Mouse (Mus musculus) kidney, adult 2 months (tissue): ENCODE measurements around the gene Tubgcp3. TPM values are rescaled to one million over a fixed set of nuclear protein-coding genes. Genes with fewer than 3 reads are reported as not detected.
A peak's percentile ranks its signal among the peaks of the same experiment; 100 is the strongest.
"Not testable (repeated sequence)": the region's sequence is repeated elsewhere in the genome, so short reads cannot be mapped to it uniquely, and the experiment has no call there.

Source experiments
- DNase-seq: peaks from one replicate; pipeline ENCODE4 v3.0.0; 2021
- H3K27ac ChIP-seq: fragments of 200-500 bp; 2 replicates; pipeline ENCODE4 v1.5.1; 2012; ENCODE audit warnings: low read depth, low read length, control low read depth, inconsistent platforms; ENCODE audit not compliant: insufficient read depth
- H3K27me3 ChIP-seq: fragments of 200-500 bp; replicated peaks from 2 replicates; pipeline ENCODE4 v1.6.1; 2012; ENCODE audit warnings: mild to moderate bottlenecking, moderate library complexity, low read length, inconsistent platforms; ENCODE audit not compliant: control insufficient read depth, insufficient read depth
- H3K36me3 ChIP-seq: fragments of 200-500 bp; 2 replicates; pipeline ENCODE4 v1.6.1; 2012; ENCODE audit warnings: mild to moderate bottlenecking, moderate library complexity, low read length, inconsistent platforms; ENCODE audit not compliant: control insufficient read depth, insufficient read depth
- H3K4me1 ChIP-seq: fragments of 200-500 bp; 2 replicates; pipeline ENCODE4 v1.6.1; 2011; ENCODE audit warnings: low read length; ENCODE audit not compliant: control insufficient read depth, insufficient read depth
- H3K4me3 ChIP-seq: fragments of 200-500 bp; 2 replicates; pipeline ENCODE4 v1.5.1; 2011; ENCODE audit warnings: mild to moderate bottlenecking, low read depth, low read length, control low read depth; ENCODE audit not compliant: insufficient read depth
- CTCF ChIP-seq: fragments of 200-500 bp; conservative IDR thresholded peaks from 2 replicates; pipeline ENCODE4 v1.5.1; 2011; ENCODE audit warnings: low read depth, mild to moderate bottlenecking, control low read depth, low read length, moderate library complexity, mixed read lengths; ENCODE audit not compliant: insufficient read depth, insufficient read length
- POLR2A ChIP-seq: fragments of 200-500 bp; IDR thresholded peaks from one replicate; pipeline ENCODE4 v1.6.1; 2011; ENCODE audit warnings: low read depth, low read length, control low read depth
- WGBS: fragments of 180-500 bp; shearing (Covaris S2); methylation state at CpG from one replicate; pipeline ENCODE4 v1.1.7; 2018; 5-methylcytosine and 5-hydroxymethylcytosine counted together
- polyA plus RNA-seq: library from polyadenylated mRNA; depleted of rRNA; stranded (reverse); fragments of >200 nt; gene quantifications from 2 replicates; pipeline ENCODE4 v1.2.3, GENCODE M21; 2012

The Tubgcp3 gene
- polyA plus RNA-seq, 1 experiment, result 28.4 TPM

DNA sequence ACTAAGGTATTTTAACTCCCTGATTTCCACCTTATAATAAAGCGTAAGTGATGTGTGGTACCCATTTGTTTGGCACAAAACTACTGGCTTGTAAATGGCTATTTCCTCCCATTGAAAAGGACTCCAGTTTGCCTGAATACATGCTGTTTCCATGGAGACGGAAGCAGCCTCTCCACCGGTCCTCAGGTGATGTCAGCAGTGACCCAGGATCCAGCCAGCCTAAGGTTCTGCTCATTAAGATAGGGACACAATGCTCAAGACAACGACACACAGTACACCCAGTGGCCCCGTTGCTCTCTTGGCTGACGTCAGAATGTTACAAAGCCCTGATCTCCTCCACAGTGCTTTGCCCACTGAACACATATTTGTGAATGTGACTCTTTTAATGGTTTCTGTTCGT is 16.8 kb upstream of the Tubgcp3 start:
- H3K27me3 ChIP-seq, result no peaks in the 10 kb centered on the region
- WGBS, result 60% methylated on average over 7 of the region's 7 CpGs
- no peak overlapping the region for H3K27ac ChIP-seq
- H3K36me3 ChIP-seq, result no peaks in the 10 kb centered on the region
- no peaks in the 10 kb centered on the region for H3K4me1 ChIP-seq
- H3K4me3 ChIP-seq, result no peak overlapping the region
- no peak for TF ChIP-seq POLR2A
- DNase-seq, result no peak

DNA sequence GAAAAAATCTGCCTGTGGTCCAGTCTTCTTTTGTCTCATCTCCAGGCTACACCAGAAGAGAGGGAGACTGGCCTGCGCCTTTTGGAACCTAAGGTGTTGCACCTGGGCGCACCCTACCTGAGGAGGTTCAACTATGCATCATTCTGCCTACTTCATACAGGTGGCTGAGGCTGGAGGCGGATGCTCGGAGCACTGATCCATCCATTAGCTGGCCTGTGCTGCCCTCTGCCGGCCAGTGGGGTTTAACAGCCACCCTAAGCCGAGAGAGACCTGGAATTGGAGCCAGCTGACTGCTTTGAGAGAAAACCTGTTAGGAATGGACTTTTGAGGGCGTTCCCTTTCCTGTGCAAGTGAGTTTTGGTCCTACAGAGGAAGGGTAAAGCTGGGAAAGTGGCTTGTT is 5.5 kb upstream of the Tubgcp3 start:
- TF ChIP-seq POLR2A (no peak), CTCF (peak; percentile 94)
- 2% methylated on average over 7 of the region's 7 CpGs for WGBS

DNA sequence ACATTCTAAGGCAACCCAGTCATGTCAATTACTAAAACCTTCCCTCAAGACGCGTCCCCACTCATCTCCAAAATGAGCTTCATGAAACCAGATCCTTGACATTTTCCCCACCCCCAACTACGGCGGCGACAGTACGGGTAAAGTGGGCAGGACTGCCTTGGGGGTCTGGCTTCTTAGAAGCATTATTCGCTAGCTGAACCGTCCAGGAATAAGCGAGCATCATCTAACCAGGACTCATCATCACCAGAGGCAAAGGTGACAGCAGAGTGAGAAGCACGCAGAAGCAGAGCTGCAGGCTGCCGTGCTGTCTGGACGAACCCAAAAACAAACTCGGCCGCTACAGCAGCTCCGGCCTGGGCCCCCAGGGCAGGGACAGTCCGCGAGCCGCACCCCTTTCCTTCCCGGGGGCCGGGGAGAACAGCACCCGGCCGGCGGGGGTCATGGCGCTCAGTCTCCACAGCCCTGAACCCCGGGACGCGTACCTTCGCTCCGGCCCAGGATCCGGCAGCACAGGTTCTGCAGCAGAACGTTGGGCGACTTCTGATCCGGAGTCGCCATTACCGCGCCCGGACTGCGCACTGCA is 484 bp downstream of the Tubgcp3 start:
- Histone ChIP-seq H3K36me3 (no peaks in the 10 kb centered on the region), H3K4me1 (peaks cover 3% of the 10 kb centered on the region; the same call in 1 of the 2 replicates), H3K4me3 (peak overlapping the region; percentile 73), H3K27ac (0 out of 2 replicates have a peak overlapping the region, but pooled peaks have one; percentile 28), H3K27me3 (no peaks in the 10 kb centered on the region)
- TF ChIP-seq CTCF (no peak), POLR2A (no peak)
- WGBS, result 1% methylated on average over 38 of the region's 38 CpGs
- DNase-seq, result no peak

More for the DNA sequence above, 5.5 kb upstream of the Tubgcp3 start:
- no peaks in the 10 kb centered on the region for H3K4me1 ChIP-seq
- no peaks in the 10 kb centered on the region for H3K36me3 ChIP-seq
- no peak overlapping the region for H3K4me3 ChIP-seq
- no peak overlapping the region for H3K27ac ChIP-seq
- peak; percentile 84 for DNase-seq
- H3K27me3 ChIP-seq, result no peaks in the 10 kb centered on the region

DNA sequence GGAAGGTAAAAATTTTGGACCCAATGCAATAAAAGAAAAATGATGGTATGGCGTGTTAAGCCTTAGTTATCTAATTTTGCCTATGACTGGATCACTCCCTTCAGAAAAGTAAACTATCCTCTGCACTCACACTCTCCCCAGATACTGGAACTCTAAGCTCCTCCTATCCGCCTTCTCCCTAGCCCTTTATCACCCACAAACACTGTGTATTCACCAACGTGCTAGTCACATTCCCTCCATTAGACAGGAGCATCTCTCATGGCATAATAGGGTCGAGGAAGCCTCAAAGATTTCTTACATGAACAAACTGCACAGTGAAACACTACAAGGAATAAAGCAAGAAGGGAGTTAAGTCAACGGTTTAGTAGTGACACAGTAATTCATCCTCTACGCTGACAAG is 1.1 kb downstream of the Tubgcp3 start:
- TF ChIP-seq POLR2A (no peak), CTCF (no peak)
- Histone ChIP-seq H3K27me3 (no peaks in the 10 kb centered on the region), H3K4me1 (peaks cover 3% of the 10 kb centered on the region; the same call in 1 of the 2 replicates), H3K27ac (no peak overlapping the region), H3K4me3 (peak overlapping the region; percentile 9; the same call in 1 of the 2 replicates), H3K36me3 (no peaks in the 10 kb centered on the region)
- WGBS, result 28% methylated on average over 6 of the region's 6 CpGs
- DNase-seq, result no peak

DNA sequence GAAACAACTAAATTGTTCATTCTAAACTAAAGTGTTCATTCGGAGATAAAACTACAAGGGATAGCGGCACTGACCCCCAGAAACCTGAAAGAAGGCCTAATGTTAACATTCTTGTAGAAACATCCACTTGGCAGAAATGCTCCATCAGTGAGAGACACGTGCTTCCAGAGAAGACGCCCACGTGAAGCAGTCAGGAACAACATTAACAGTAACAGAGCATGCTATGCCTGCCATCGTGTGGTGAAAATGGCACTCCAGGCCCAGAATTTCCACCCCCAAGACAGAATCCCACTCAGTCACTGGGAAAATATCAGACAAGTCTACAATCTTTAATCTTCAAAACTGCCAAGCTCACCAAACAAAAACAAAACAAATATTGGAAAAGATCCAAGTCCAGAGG is 3.2 kb downstream of the Tubgcp3 start:
- H3K27me3 ChIP-seq, result no peaks in the 10 kb centered on the region
- peak; percentile 30 for DNase-seq
- H3K27ac ChIP-seq, result no peak overlapping the region
- TF ChIP-seq CTCF (no peak), POLR2A (no peak)
- H3K4me3 ChIP-seq, result no peak overlapping the region
- 86% methylated on average over 6 of the region's 6 CpGs for WGBS
- H3K4me1 ChIP-seq, result peaks cover 7% of the 10 kb centered on the region; the same call in 1 of the 2 replicates
- H3K36me3 ChIP-seq, result no peaks in the 10 kb centered on the region

DNA sequence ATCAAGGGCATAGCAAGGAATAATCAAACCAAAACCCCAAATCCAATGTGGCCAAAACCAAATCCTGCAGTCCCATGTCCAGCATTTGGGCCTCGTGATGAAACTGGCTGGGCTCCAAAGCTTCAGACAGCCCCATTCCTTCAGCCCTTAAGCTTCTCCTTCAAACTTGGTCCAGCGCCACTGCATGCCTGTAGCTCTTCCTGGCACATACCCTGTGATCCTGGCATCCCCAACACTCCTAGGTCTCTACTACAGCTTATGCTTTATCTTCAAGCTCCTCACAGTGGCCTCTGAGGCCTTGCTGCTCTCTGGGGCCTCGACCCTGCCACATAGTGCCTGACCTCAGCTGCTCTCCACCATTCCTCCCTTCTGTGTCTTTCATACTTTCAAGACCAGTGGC is 5.5 kb downstream of the Tubgcp3 start:
- not testable (repeated sequence) for H3K27ac ChIP-seq, H3K27me3 ChIP-seq, H3K4me1 ChIP-seq, H3K4me3 ChIP-seq, H3K36me3 ChIP-seq
- peak; percentile 36 for DNase-seq
- WGBS, result 83% methylated on average over 3 of the region's 3 CpGs

DNA sequence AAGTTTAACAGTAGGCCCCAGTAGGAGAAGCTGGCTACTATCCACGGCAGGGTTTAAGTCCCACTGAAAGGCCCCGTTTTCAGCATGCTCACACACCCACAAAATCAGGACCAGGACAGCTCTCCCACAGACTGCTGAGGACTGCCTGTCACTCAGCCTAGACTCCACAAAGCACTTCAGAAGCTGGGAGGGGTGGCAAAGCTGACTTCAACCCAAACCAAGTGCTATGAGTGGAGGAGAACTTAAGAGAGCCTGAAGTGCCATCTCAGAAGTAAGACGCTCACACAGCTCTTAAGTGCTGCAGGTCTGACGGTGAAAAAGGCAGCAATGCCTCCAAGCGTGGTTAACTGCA is 9.0 kb downstream of the Tubgcp3 start:
- Histone ChIP-seq H3K36me3 (no peaks in the 10 kb centered on the region), H3K27me3 (no peaks in the 10 kb centered on the region), H3K4me3 (no peak overlapping the region), H3K4me1 (peaks cover 4% of the 10 kb centered on the region; the same call in 1 of the 2 replicates), H3K27ac (no peak overlapping the region)
- WGBS, result 65% methylated on average over 5 of the region's 5 CpGs
- TF ChIP-seq POLR2A (no peak), CTCF (no peak)
- no peak for DNase-seq
